Mouse (Mus musculus) olfactory bulb, adult 2 months (tissue): ENCODE measurements around the gene Ripk3.

Source experiments
- CTCF ChIP-seq: fragments of 200-500 bp; IDR thresholded peaks from 2 replicates; pipeline ENCODE4 v1.5.1; 2012; ENCODE audit warnings: low read depth, mild to moderate bottlenecking, low read length, moderate library complexity; ENCODE audit not compliant: insufficient read depth
- POLR2A ChIP-seq: fragments of 200-500 bp; IDR thresholded peaks from 2 replicates; pipeline ENCODE4 v1.6.1; 2012; ENCODE audit warnings: mild to moderate bottlenecking, low read depth, low read length, moderate library complexity; ENCODE audit not compliant: insufficient read depth

DNA sequence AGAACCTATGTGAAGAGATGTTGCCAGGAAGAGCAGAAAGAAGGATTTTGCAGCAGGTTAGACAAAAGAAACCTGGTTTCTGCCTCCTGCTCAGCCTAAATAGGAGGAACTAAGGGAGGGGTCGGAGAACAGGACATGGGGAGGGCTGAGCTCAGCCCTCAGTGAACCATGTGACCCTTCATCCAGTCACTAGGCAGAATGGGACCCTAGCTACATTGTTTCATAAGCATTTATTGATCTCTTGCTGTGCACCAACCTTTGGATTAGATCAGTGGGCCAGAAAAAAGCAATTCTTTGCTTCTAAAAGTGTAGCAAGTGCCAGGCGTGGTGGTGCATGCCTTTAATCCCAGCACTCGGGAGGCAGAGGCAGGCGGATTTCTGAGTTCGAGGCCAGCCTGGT lies 49.6 kb upstream of the Ripk3 start:
- TF ChIP-seq CTCF: no peak
- no peak for TF ChIP-seq POLR2A
